Mouse (Mus musculus): Measurements from ENCODE around the gene Adcy3.

DNA sequence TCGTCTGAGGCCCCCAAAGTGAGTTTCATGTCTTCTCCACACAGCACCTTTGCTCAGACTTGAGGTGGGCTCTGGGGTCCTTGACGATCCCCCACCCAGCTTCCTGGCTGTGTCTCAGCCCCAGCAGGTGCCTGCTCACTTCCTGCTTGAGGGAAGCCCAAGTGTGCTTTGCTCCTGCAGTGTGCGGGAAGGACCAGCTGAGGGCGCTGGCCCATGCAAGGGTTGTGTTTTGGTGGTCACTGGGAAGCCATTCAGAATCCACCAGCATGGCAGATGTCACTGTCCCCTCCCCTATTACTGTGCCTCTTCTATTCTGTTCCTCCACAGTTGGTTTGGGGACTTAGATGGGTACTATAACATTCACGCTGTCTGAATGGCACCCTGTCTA is 56.2 kb downstream of the Adcy3 start:
- TF ChIP-seq CTCF (IDR thresholded peaks at IDR 0.05; ENCODE audit: low read depth) (peak; percentile 59), EP300 (IDR thresholded peaks at IDR 0.05; ENCODE audit: low read depth) (no peak)

All from liver, postnatal 0 days (tissue).